Mouse (Mus musculus) G1E (cell line): ENCODE measurements around the gene Specc1. TPM values are rescaled to one million over a fixed set of nuclear protein-coding genes. Genes with fewer than 3 reads are reported as not detected.

Experiments
- ATAC-seq: 2 replicates; pipeline ENCODE4 v1.8.0; 2016; ENCODE audit warnings: mild to moderate bottlenecking; ENCODE audit not compliant: insufficient number of reproducible peaks, poor library complexity, low FRiP score, severe bottlenecking; ENCODE audit errors: extremely low read depth
- DNase-seq: peaks from one replicate; pipeline ENCODE4 v3.0.0; 2012; ENCODE audit warnings: low spot score
- H3K27me3 ChIP-seq: 2 replicates; pipeline ENCODE4 v1.6.1; 2012; ENCODE audit warnings: mild to moderate bottlenecking, low read length, inconsistent platforms; ENCODE audit not compliant: insufficient read depth
- H3K36me3 ChIP-seq: replicated peaks from 2 replicates; pipeline ENCODE3; 2012; ENCODE audit warnings: mild to moderate bottlenecking, inconsistent platforms
- H3K4me1 ChIP-seq: 2 replicates; pipeline ENCODE4 v1.6.1; 2012; ENCODE audit warnings: low read depth, low read length, inconsistent platforms, mixed read lengths; ENCODE audit not compliant: insufficient read depth
- H3K4me3 ChIP-seq: 2 replicates; pipeline ENCODE4 v1.5.1; 2012; ENCODE audit warnings: low read depth, mild to moderate bottlenecking, inconsistent platforms, low read length, moderate library complexity, mixed read lengths
- H3K9me3 ChIP-seq: replicated peaks from 2 replicates; pipeline ENCODE4 v1.6.1; 2012; ENCODE audit warnings: inconsistent platforms
- CTCF ChIP-seq: IDR thresholded peaks from 2 replicates; pipeline ENCODE4 v1.5.1; 2012; ENCODE audit warnings: low read depth, low read length, inconsistent platforms, mixed read lengths
- GATA1 ChIP-seq: IDR thresholded peaks from 2 replicates; pipeline ENCODE4 v1.6.1; 2012; ENCODE audit warnings: borderline replicate concordance, low read length, inconsistent platforms, mixed read lengths
- GATA2 ChIP-seq: IDR thresholded peaks from 2 replicates; pipeline ENCODE4 v1.6.1; 2012; ENCODE audit warnings: low read depth, low read length, inconsistent platforms, borderline replicate concordance
- POLR2AphosphoS5 ChIP-seq: IDR thresholded peaks from 2 replicates; pipeline ENCODE4 v1.6.1; 2012; ENCODE audit warnings: low read depth, low read length, inconsistent platforms; ENCODE audit not compliant: insufficient replicate concordance
- TAL1 ChIP-seq: conservative IDR thresholded peaks from 2 replicates; pipeline ENCODE4 v1.6.1; 2012; ENCODE audit warnings: low read depth, low read length, inconsistent platforms, mixed read lengths
- polyA plus RNA-seq: library from polyadenylated mRNA; stranded (reverse); fragments of >175 nt; gene quantifications from 2 replicates; pipeline ENCODE4 v1.2.3, GENCODE M21; 2012
- total RNA-seq, 2 experiments: library from RNA; stranded (forward) in 1 of 2; stranded (reverse) in 1 of 2; fragments of 200-1000 nt in 1 of 2; fragments of >200 nt in 1 of 2; fragmentation: Nextera tagmentation in 1 of 2; gene quantifications; 2 replicates each; pipeline ENCODE4 v1.2.3; 2014 to 2017

The Specc1 gene
- total and polyA plus RNA-seq, 3 experiments: 2.4 to 76.6 (median 12.1) TPM

DNA sequence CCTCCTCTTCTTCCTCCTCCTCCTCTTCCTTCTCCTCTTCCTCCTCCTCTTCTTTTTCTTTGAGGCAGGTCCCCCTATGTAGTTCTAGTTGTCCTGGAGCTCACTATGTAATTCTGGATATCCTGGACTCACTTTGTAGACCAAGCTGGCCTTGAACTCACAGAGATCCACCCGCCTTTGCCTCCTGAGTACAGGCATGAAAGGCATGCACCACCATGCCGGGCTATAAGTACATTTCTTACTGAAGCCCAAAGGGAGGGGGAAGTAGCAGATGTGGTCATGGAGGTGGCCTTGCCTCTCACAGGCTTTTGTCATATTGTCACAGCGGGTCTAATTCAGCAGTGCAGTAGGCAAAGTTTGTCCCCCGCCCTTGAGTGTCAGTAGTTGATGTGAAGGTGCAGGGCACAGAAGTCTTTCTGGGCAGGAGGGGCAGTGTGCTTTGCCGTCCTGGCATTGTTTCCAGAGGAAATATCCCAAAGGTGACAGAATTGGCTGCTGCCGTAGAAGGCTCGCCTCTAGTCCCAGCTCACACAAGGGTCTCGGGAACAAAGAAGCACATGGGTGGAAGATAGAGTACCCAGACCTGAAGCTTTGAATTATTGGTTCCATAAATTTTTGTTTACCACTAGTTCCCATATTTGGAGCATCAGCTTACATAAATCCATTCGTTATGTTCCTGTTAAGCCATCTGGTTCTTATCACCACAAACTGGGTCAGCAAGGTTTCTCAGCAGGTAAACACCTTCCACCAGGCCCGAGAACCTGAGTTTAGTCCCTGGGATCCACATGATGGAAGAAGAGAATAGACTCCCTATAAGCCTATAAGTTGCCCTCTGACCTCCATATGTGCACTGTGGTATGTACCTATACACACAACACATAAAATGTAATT lies 62.0 kb downstream of the Specc1 start:
- no peak overlapping the region for H3K4me3 ChIP-seq
- H3K27me3 ChIP-seq: 0 out of 2 replicates have a peak, but pooled peaks cover under 1% of the 10 kb centered on the region
- H3K4me1 ChIP-seq: peaks cover 38% of the 10 kb centered on the region
- DNase-seq (no peak), ATAC-seq (no peak)
- peaks cover 9% of the 10 kb centered on the region for H3K36me3 ChIP-seq
- no peaks in the 10 kb centered on the region for H3K9me3 ChIP-seq
- TF ChIP-seq GATA2 (no peak), GATA1 (no peak), CTCF (no peak), POLR2AphosphoS5 (no peak), TAL1 (no peak)

DNA sequence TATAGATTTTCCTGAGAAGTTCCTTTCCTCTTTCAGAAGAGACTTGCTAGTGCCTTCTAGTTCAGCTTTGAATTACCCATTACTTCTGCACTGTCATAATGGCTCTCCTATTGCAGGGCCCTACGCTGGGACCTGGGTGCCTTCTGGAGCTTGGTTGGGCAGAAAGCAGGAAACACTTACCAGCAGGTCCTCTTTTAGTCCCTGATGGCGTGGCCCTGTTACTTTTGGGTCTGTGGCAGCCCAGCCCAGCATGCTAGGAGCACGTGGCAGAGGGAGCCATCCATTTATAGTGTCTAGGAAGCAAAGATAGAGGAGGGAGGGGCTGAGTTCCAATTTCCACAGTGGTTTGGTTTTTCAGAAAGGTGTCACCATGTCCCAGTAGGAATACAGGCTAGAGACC lies 63.3 kb downstream of the Specc1 start:
- Histone ChIP-seq H3K4me1 (peaks cover 36% of the 10 kb centered on the region), H3K4me3 (no peak overlapping the region), H3K27me3 (no peaks in the 10 kb centered on the region), H3K36me3 (peaks cover 11% of the 10 kb centered on the region), H3K9me3 (no peaks in the 10 kb centered on the region)
- no peak for DNase-seq
- TF ChIP-seq GATA1 (no peak), GATA2 (no peak), POLR2AphosphoS5 (no peak), TAL1 (no peak), CTCF (no peak)
- ATAC-seq: no peak

DNA sequence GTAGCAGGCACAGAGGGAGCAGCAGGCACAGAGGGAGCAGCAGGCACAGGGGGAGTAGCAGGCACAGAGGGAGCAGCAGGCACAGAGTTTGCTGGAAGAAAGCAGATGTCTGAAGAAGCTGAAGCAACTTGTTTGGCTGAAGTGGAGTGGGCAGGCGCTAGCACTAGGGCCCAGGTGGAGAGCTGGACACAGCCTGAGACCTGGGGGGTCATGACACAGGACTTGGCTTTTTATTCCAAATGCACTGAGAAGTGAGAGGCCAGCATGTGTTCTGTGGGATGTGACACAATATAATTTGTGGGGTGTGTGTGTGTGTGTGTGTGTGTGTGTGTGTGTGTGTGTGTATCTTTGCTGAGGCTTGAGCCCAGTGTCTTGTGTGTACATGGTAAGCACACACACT lies 64.3 kb downstream of the Specc1 start:
- H3K36me3 ChIP-seq: peaks cover 8% of the 10 kb centered on the region
- H3K9me3 ChIP-seq: no peaks in the 10 kb centered on the region
- DNase-seq (no peak), ATAC-seq (no peak)
- H3K4me3 ChIP-seq: no peak overlapping the region
- TF ChIP-seq CTCF (no peak), GATA2 (no peak), TAL1 (no peak), GATA1 (no peak), POLR2AphosphoS5 (no peak)
- H3K4me1 ChIP-seq: peaks cover 36% of the 10 kb centered on the region
- no peaks in the 10 kb centered on the region for H3K27me3 ChIP-seq

DNA sequence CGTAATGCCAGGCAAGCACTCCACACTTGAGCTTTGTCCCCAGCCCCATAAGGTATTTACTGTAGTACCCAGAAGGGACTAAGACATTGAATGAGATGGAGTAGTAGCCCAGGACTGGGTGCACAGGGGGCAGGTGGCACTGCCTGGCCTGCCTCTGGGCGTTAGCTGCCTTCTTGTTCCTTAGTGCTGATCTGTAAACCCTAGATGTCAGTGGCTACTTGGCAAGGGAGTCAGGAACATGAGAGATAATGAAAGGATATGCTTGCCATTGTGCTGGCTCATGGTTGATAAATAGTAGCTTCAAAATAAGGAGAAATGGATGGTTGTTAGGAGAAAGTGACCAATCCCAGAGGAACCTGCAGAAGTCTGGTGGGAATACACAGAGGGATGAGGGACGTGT lies 65.5 kb downstream of the Specc1 start:
- no peak for ATAC-seq
- peaks cover 37% of the 10 kb centered on the region for H3K4me1 ChIP-seq
- TF ChIP-seq GATA2: no peak
- no peak for TF ChIP-seq GATA1
- TF ChIP-seq TAL1: no peak
- TF ChIP-seq POLR2AphosphoS5: no peak
- no peak for TF ChIP-seq CTCF
- no peak overlapping the region for H3K4me3 ChIP-seq
- DNase-seq: no peak
- H3K36me3 ChIP-seq: peaks cover 8% of the 10 kb centered on the region
- no peaks in the 10 kb centered on the region for H3K9me3 ChIP-seq
- no peaks in the 10 kb centered on the region for H3K27me3 ChIP-seq

DNA sequence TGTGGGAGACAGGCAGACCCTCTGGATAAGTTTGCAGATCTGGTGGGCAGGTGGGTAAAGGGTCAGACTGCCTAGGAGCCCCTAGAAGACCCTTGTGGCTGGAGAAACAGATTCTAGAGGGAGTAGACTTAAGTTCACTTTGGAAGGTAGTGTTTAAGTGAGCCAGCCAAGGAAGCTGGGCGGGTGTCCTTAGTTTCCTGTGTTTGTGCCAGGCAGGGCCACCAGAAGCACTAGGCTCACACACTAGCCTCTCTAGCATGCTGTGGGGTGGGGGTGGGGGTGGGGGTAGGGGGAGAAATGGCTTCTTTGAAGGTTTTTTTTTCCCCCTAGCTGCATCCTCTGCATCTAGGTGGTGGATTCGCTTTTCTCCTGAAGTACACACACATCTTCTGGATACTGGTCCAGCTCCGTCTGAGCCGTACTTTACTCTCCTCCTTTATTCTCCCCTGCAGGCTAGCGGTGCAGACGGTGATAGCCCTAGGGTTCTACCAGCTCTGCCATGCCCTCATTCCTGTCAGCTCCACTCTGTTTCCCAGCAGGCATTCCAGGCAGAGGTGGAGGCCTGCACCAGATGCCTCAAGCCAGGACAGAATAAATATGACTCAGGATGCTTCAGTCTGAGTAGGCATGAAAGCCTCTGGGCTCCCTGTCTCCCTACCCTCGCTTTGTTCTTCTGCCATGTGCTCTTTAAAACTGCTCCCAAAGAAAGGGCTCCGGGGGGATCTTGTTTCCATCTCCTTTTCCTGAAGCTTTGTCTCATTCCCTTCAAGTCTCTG lies 66.3 kb downstream of the Specc1 start:
- 0 out of 2 replicates have a peak, but pooled peaks cover under 1% of the 10 kb centered on the region for H3K27me3 ChIP-seq
- ATAC-seq (no peak), DNase-seq (no peak)
- no peaks in the 10 kb centered on the region for H3K9me3 ChIP-seq
- H3K36me3 ChIP-seq: peaks cover 8% of the 10 kb centered on the region
- no peak for TF ChIP-seq TAL1
- H3K4me1 ChIP-seq: peaks cover 44% of the 10 kb centered on the region
- H3K4me3 ChIP-seq: no peak overlapping the region

DNA sequence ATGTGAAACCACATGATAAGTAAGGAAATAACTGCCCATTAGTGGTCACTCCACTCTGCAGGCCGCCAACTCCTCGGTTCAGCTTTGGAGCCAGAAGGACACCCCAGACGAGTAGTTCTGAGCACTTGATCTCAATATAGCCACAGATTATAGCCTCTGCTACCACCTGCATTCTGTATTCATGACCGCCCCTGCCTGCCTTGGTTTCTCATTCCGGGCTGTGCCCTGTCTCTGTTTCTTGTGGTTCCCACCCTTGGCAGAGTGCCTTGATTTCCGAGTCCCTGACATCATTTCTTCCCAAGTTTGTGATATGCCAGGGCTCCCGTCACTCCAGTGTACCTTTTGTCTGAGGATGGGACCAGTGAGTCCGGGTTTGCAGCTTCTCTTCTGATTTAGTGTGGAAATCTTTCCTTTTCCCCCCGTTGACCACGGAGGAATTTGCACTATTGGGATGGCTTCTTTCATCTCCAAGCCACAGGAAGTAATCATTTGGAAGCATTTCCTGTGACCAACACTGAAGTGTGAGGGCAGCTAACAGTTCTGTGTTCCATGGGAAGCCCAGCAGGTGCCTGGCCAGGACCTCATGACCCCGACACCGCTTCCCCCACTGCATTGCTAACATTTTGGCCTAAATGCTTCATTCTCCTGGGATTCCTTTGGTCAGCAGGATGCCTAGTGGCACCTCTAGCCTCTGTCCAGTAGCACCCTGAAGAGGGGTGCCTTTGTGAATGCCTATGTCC lies 67.1 kb downstream of the Specc1 start:
- no peak for ATAC-seq
- TF ChIP-seq GATA2 (no peak), CTCF (no peak), GATA1 (no peak), POLR2AphosphoS5 (no peak), TAL1 (no peak)
- H3K36me3 ChIP-seq: peaks cover 8% of the 10 kb centered on the region

More for the DNA sequence above, 67.1 kb downstream of the Specc1 start:
- Histone ChIP-seq H3K4me1 (peaks cover 47% of the 10 kb centered on the region), H3K27me3 (0 out of 2 replicates have a peak, but pooled peaks cover 2% of the 10 kb centered on the region), H3K4me3 (no peak overlapping the region), H3K9me3 (no peaks in the 10 kb centered on the region)
- no peak for DNase-seq
